Mouse (Mus musculus): ENCODE data around the gene Fbxo17.

GRCm38 (mm10) chr7:28717726-28718125 is 1.1 kb downstream of the Fbxo17 start:
- TF ChIP-seq CHD2 (IDR thresholded peaks at IDR 0.05; ENCODE audit: low read depth, low read length) = no peak
- TF ChIP-seq ZNF384 (IDR thresholded peaks at IDR 0.05; ENCODE audit: low read depth, low read length) = no peak
- no peak for TF ChIP-seq MAFK (IDR thresholded peaks at IDR 0.05; ENCODE audit: insufficient read depth, low read depth, low read length)
- TF ChIP-seq ZC3H11A (IDR thresholded peaks at IDR 0.05; ENCODE audit: borderline replicate concordance, low read depth, low read length) = no peak

Measured in ES-E14 (cell line).